Mouse (Mus musculus) retina, postnatal 7 days (tissue): ENCODE data around the gene Sap30bp.
A peak's percentile ranks its signal among the peaks of the same experiment; 100 is the strongest.

Experiments used
- DNase-seq: peaks from one replicate; pipeline ENCODE4 v3.0.0-alpha.2; 2012; ENCODE audit warnings: low read depth, low spot score

Gene Sap30bp

GRCm38 (mm10) chr11:115999538-116000143 is 66.6 kb downstream of the Sap30bp start:
- no peak for DNase-seq

GRCm38 (mm10) chr11:116000607-116001006 is 67.5 kb downstream of the Sap30bp start:
- no peak for DNase-seq

- no peak for DNase-seq
Observed at GRCm38 (mm10) chr11:116001725-116002124, 68.6 kb downstream of the Sap30bp start.

- no peak for DNase-seq
Observed at GRCm38 (mm10) chr11:116002894-116003293, 69.8 kb downstream of the Sap30bp start.

- DNase-seq, result no peak
Observed at GRCm38 (mm10) chr11:116004186-116004823, 71.2 kb downstream of the Sap30bp start.

GRCm38 (mm10) chr11:116004840-116005700 is 72.0 kb downstream of the Sap30bp start:
- no peak for DNase-seq

- DNase-seq, result no peak
Observed at GRCm38 (mm10) chr11:116005701-116006419, 72.8 kb downstream of the Sap30bp start.

- DNase-seq, result no peak
Observed at GRCm38 (mm10) chr11:116007095-116007850, 74.2 kb downstream of the Sap30bp start.

- DNase-seq, result no peak
Observed at GRCm38 (mm10) chr11:116008411-116008810, 75.3 kb downstream of the Sap30bp start.

- no peak for DNase-seq
Observed at GRCm38 (mm10) chr11:116008832-116009375, 75.8 kb downstream of the Sap30bp start.

- DNase-seq, result no peak
Observed at GRCm38 (mm10) chr11:116009661-116010060, 76.6 kb downstream of the Sap30bp start.

GRCm38 (mm10) chr11:116010146-116010545 is 77.1 kb downstream of the Sap30bp start:
- no peak for DNase-seq

- DNase-seq, result no peak
Observed at GRCm38 (mm10) chr11:116010948-116011347, 77.9 kb downstream of the Sap30bp start.

- no peak for DNase-seq
Observed at GRCm38 (mm10) chr11:116011529-116012261, 78.6 kb downstream of the Sap30bp start.

GRCm38 (mm10) chr11:116012262-116012947 is 79.3 kb downstream of the Sap30bp start, which contains the start of gene Galk1:
Gene Galk1 (minus strand): TSS chr11:116012719.
- DNase-seq, result peak; percentile 75

- no peak for DNase-seq
Observed at GRCm38 (mm10) chr11:116014821-116015220, 81.7 kb downstream of the Sap30bp start.
